Mouse (Mus musculus): ENCODE measurements around the gene Cep135.

Gene Cep135

GRCm38 (mm10) chr5:76588551-76589283 lies at the start of gene Cep135:
Gene Cep135 (plus strand): TSS chr5:76588698.
- peak; percentile 89 for DNase-seq (ENCODE audit: low read depth, low spot score)
- peaks cover 6% of the 10 kb centered on the region; the same call in 1 of the 2 replicates for H3K36me3 ChIP-seq (ENCODE audit: control insufficient read depth, insufficient read depth, low read length, poor library complexity, severe bottlenecking)

GRCm38 (mm10) chr5:76540181-76540580 lies 48.3 kb upstream of the Cep135 start:
- DNase-seq (ENCODE audit: low read depth, low spot score): no peak
- H3K27me3 ChIP-seq (ENCODE audit: control insufficient read depth, insufficient read depth, low read length, poor library complexity, severe bottlenecking): no peaks in the 10 kb centered on the region
- H3K36me3 ChIP-seq (ENCODE audit: control insufficient read depth, insufficient read depth, low read length, poor library complexity, severe bottlenecking): peaks cover 10% of the 10 kb centered on the region

More at GRCm38 (mm10) chr5:76588551-76589283, at the start of gene Cep135:
- no peaks in the 10 kb centered on the region for H3K27me3 ChIP-seq (ENCODE audit: control insufficient read depth, insufficient read depth, low read length, poor library complexity, severe bottlenecking)

- peak; percentile 13 for DNase-seq (ENCODE audit: low read depth, low spot score)
- H3K27me3 ChIP-seq (ENCODE audit: control insufficient read depth, insufficient read depth, low read length, poor library complexity, severe bottlenecking): no peaks in the 10 kb centered on the region
- H3K36me3 ChIP-seq (ENCODE audit: control insufficient read depth, insufficient read depth, low read length, poor library complexity, severe bottlenecking): peaks cover 8% of the 10 kb centered on the region; the same call in 1 of the 2 replicates
Observed at GRCm38 (mm10) chr5:76540842-76541241, 47.7 kb upstream of the Cep135 start.

- Histone ChIP-seq H3K36me3 (ENCODE audit: control insufficient read depth, insufficient read depth, low read length, poor library complexity, severe bottlenecking) (peaks cover 12% of the 10 kb centered on the region; the same call in 1 of the 2 replicates), H3K27me3 (ENCODE audit: control insufficient read depth, insufficient read depth, low read length, poor library complexity, severe bottlenecking) (no peaks in the 10 kb centered on the region)
- DNase-seq (ENCODE audit: low read depth, low spot score): no peak
Observed at GRCm38 (mm10) chr5:76543200-76543599, 45.3 kb upstream of the Cep135 start.

GRCm38 (mm10) chr5:76550426-76550825 lies 38.1 kb upstream of the Cep135 start:
- peaks cover 9% of the 10 kb centered on the region for H3K36me3 ChIP-seq (ENCODE audit: control insufficient read depth, insufficient read depth, low read length, poor library complexity, severe bottlenecking)
- DNase-seq (ENCODE audit: low read depth, low spot score): no peak
- H3K27me3 ChIP-seq (ENCODE audit: control insufficient read depth, insufficient read depth, low read length, poor library complexity, severe bottlenecking): no peaks in the 10 kb centered on the region

- no peaks in the 10 kb centered on the region for H3K27me3 ChIP-seq (ENCODE audit: control insufficient read depth, insufficient read depth, low read length, poor library complexity, severe bottlenecking)
- peak; percentile 89 for DNase-seq (ENCODE audit: low read depth, low spot score)
- peaks cover 6% of the 10 kb centered on the region for H3K36me3 ChIP-seq (ENCODE audit: control insufficient read depth, insufficient read depth, low read length, poor library complexity, severe bottlenecking)
Observed at GRCm38 (mm10) chr5:76565321-76565720, 23.2 kb upstream of the Cep135 start.

GRCm38 (mm10) chr5:76574251-76574650 lies 14.2 kb upstream of the Cep135 start:
- H3K36me3 ChIP-seq (ENCODE audit: control insufficient read depth, insufficient read depth, low read length, poor library complexity, severe bottlenecking): no peaks in the 10 kb centered on the region; the same call in 1 of the 2 replicates
- no peaks in the 10 kb centered on the region; the same call in 1 of the 2 replicates for H3K27me3 ChIP-seq (ENCODE audit: control insufficient read depth, insufficient read depth, low read length, poor library complexity, severe bottlenecking)
- DNase-seq (ENCODE audit: low read depth, low spot score): no peak

GRCm38 (mm10) chr5:76577026-76577425 lies 11.5 kb upstream of the Cep135 start:
- DNase-seq (ENCODE audit: low read depth, low spot score): no peak
- no peaks in the 10 kb centered on the region for H3K36me3 ChIP-seq (ENCODE audit: control insufficient read depth, insufficient read depth, low read length, poor library complexity, severe bottlenecking)

GRCm38 (mm10) chr5:76585378-76585777 lies 3.1 kb upstream of the Cep135 start:
- no peak for DNase-seq (ENCODE audit: low read depth, low spot score)
- Histone ChIP-seq H3K36me3 (ENCODE audit: control insufficient read depth, insufficient read depth, low read length, poor library complexity, severe bottlenecking) (no peaks in the 10 kb centered on the region), H3K27me3 (ENCODE audit: control insufficient read depth, insufficient read depth, low read length, poor library complexity, severe bottlenecking) (no peaks in the 10 kb centered on the region)

More at GRCm38 (mm10) chr5:76577026-76577425, 11.5 kb upstream of the Cep135 start:
- no peaks in the 10 kb centered on the region; the same call in 1 of the 2 replicates for H3K27me3 ChIP-seq (ENCODE audit: control insufficient read depth, insufficient read depth, low read length, poor library complexity, severe bottlenecking)

GRCm38 (mm10) chr5:76589311-76589710 lies 813 bp downstream of the Cep135 start:
- no peak for DNase-seq (ENCODE audit: low read depth, low spot score)
- peaks cover 9% of the 10 kb centered on the region; the same call in 1 of the 2 replicates for H3K36me3 ChIP-seq (ENCODE audit: control insufficient read depth, insufficient read depth, low read length, poor library complexity, severe bottlenecking)
- no peaks in the 10 kb centered on the region for H3K27me3 ChIP-seq (ENCODE audit: control insufficient read depth, insufficient read depth, low read length, poor library complexity, severe bottlenecking)

- peaks cover 11% of the 10 kb centered on the region; the same call in 1 of the 2 replicates for H3K36me3 ChIP-seq (ENCODE audit: control insufficient read depth, insufficient read depth, low read length, poor library complexity, severe bottlenecking)
- no peaks in the 10 kb centered on the region for H3K27me3 ChIP-seq (ENCODE audit: control insufficient read depth, insufficient read depth, low read length, poor library complexity, severe bottlenecking)
- peak; percentile 12 for DNase-seq (ENCODE audit: low read depth, low spot score)
Observed at GRCm38 (mm10) chr5:76590009-76590408, 1.5 kb downstream of the Cep135 start.

- H3K27me3 ChIP-seq (ENCODE audit: control insufficient read depth, insufficient read depth, low read length, poor library complexity, severe bottlenecking): no peaks in the 10 kb centered on the region
- no peak for DNase-seq (ENCODE audit: low read depth, low spot score)
- peaks cover 17% of the 10 kb centered on the region for H3K36me3 ChIP-seq (ENCODE audit: control insufficient read depth, insufficient read depth, low read length, poor library complexity, severe bottlenecking)
Observed at GRCm38 (mm10) chr5:76591885-76592284, 3.4 kb downstream of the Cep135 start.

GRCm38 (mm10) chr5:76609702-76610370 lies 21.3 kb downstream of the Cep135 start:
- DNase-seq (ENCODE audit: low read depth, low spot score): no peak
- Histone ChIP-seq H3K27me3 (ENCODE audit: control insufficient read depth, insufficient read depth, low read length, poor library complexity, severe bottlenecking) (no peaks in the 10 kb centered on the region), H3K36me3 (ENCODE audit: control insufficient read depth, insufficient read depth, low read length, poor library complexity, severe bottlenecking) (peaks cover 9% of the 10 kb centered on the region)

GRCm38 (mm10) chr5:76612867-76613499 lies 24.5 kb downstream of the Cep135 start:
- Histone ChIP-seq H3K36me3 (ENCODE audit: control insufficient read depth, insufficient read depth, low read length, poor library complexity, severe bottlenecking) (peaks cover 11% of the 10 kb centered on the region), H3K27me3 (ENCODE audit: control insufficient read depth, insufficient read depth, low read length, poor library complexity, severe bottlenecking) (no peaks in the 10 kb centered on the region)
- no peak for DNase-seq (ENCODE audit: low read depth, low spot score)

GRCm38 (mm10) chr5:76615276-76615675 lies 26.8 kb downstream of the Cep135 start:
- no peak for DNase-seq (ENCODE audit: low read depth, low spot score)
- H3K27me3 ChIP-seq (ENCODE audit: control insufficient read depth, insufficient read depth, low read length, poor library complexity, severe bottlenecking): no peaks in the 10 kb centered on the region
- H3K36me3 ChIP-seq (ENCODE audit: control insufficient read depth, insufficient read depth, low read length, poor library complexity, severe bottlenecking): peaks cover 12% of the 10 kb centered on the region; the same call in 1 of the 2 replicates
